Mouse (Mus musculus) urinary bladder, postnatal 10 days (tissue): ENCODE results near the gene Taok3.

Experiments used
- DNase-seq: peaks from one replicate; pipeline ENCODE4 v3.0.0; 2022; ENCODE audit warnings: low spot score

The Taok3 gene

GRCm38 (mm10) chr5:117117716-117118115 lies 2.2 kb upstream of the Taok3 start:
- no peak for DNase-seq

DNA sequence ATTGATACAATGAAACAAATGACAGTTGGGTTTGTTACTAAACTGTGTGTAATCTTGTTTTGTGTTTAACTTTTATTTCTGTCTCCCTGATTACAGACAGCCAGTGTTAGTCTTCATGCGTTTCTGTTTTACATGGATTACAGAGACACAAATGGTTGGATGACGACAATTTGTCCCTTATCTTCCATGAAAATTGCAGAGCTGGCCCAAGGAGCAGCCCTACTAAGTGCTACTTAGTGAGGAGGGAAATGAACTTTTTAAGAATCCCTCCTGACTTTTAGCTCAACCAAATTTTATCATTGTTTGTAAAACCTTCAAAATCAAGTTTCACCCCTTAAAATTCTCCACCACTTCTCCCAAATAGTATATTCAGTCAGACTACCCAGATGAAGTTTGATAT lies 1.7 kb upstream of the Taok3 start:
- DNase-seq: no peak

DNA sequence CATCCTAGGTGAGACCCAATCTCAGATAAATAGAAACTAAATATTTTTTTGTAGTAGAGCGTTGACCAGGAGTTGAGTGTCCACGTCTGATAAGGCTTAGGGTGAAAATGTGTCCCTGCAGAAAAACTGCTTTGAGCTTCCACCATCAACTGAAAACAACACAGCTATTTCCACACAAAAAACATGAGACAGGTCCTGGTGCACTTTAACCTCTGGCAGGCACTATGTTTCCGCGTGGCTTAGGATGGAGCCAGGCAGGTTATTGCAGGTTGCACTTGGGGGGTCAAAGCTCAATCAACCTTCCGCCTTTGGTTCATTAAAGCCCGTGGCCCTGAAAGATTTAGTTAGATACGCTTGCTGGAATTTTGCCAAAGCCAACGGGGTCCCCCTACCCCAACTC lies 1.1 kb upstream of the Taok3 start:
- DNase-seq: no peak

DNA sequence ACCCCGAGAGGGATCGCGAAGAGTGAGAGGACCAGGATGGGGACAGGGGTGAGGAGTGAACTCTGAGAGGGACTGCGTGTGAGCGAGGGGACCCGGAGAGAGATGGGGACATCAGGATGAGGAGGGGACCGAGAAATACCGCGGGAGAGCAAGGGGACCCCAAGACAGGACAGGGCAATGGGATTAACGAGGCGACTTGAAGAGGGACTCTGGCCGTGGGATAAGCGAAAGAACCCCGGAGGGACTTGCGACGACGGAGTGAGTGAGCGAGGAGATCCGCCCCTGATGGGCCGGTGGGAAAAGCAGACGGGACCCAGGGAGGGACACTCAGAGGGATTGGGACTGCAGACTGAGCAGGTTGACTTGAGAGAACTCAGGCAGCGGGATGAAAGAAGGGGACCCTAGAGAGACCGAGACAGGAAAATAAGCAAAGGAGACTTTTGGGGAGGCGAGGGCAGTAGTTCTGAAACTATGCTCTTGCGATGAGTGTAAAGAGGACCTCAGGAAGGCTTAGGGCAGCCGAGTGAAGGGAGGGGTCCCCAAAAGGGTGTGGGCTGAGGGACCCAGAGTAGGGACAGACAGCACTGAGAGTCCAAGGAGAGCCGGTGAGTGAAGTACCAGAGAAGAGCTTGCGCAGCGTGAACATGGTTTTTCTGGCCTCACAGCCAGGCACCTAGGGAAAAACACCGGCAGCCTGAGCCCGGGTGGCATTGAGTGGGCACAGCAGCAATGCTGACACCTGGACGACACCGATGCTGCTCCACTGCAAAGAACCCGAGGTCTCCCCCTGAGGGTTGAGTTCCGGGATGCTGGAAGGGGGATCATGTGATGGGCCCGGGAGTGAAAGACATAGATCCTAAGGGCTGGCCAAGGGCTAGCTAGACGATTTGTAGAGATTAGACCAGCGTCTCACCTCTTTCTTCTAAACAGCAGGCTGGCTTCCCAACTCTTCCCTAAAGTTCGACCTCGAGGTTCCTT lies 849 bp downstream of the Taok3 start:
- no peak for DNase-seq

GRCm38 (mm10) chr5:117121657-117122056 lies 1.7 kb downstream of the Taok3 start:
- no peak for DNase-seq

DNA sequence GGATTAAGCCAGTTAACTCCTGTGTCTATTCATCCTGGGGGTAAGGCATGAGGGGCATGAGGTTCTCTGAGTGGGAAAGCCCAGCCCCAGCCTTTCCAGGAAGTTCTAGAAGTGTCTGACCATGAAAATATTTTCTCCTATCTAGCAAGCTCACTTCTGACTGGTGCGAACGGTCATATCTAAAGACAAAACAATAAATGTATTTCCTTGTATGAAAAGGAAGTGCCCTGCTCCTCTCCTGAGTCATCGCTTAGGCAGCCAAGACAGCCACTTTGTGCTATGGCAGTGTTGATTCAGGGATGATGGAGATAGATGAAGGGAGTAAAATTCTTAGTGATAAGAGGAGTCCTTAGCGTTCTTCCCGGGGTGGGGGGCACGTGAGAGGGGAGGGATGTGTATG lies 3.2 kb downstream of the Taok3 start:
- DNase-seq: no peak

GRCm38 (mm10) chr5:117123840-117124239 lies 3.9 kb downstream of the Taok3 start:
- no peak for DNase-seq

DNA sequence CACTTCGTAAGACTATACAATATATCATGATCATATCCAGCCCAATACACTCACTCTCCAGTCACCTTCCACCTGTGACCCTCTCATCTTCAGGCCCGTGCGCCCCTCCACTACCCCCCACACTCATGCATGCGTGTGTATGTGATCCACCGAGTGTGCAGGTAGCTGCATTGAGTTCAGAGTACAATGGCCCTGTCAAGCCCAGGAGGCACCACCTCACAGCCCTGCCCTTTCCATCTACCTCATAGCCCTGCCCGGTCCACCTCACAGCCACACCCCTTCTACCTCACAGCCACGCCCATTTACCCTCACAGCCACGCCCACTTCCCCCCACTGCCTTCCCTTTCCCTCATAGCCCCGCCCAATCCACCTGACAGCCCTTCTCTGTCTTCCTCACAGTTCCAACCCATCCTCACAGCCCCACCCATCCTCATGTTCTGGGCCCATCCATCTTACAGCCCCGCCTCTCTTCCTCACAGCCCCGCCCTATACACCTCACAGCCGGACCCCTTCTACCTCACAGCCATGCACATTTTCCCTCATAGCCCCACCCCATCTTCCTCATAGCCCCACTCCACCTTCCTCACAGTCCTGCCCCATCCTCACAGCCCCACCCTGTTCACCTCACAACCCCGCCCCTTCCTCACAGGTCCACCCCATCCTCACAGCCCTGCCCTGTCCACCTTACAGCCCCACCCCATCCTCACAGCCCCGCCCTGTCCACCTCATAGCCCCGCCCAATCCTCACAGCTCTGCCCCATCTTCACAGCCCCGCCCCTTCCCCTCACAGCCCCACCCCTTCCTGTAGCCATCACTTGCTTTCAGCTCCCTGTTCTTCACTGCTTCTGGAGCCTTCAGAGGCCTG lies 5.8 kb downstream of the Taok3 start:
- DNase-seq: no peak

- no peak for DNase-seq
Observed at GRCm38 (mm10) chr5:117127051-117127450, 7.1 kb downstream of the Taok3 start.

- no peak for DNase-seq
Observed at GRCm38 (mm10) chr5:117130726-117131125, 10.8 kb downstream of the Taok3 start.

- no peak for DNase-seq
Observed at GRCm38 (mm10) chr5:117133446-117134065, 13.6 kb downstream of the Taok3 start.

- no peak for DNase-seq
Observed at GRCm38 (mm10) chr5:117134066-117134888, 14.3 kb downstream of the Taok3 start.

DNA sequence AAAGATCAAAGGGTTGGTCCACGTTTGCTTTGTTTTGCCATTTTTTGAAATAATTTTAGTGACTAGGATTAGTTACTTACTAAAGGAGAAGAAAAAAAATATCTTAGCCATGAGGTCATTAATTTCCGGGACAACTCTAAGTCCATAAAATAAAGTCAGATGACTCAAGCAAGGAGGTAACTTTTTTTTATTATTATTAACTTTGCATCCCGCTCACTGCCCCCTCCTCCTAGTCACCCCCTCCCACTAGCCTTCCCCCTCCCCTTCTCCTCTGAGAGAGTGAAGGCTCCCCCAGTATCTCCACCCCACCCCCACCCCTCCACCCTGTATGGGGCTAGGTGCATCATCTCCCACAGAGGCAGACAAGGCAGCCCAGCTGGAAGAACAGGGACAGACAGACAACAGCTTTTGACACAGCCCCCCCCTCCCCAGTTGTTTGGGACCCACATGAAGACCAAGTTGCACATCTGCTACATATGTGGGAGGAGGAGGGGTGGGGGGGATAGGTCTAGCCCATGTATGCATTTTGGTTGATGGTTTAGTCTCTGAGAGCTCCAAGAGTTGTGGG lies 15.0 kb downstream of the Taok3 start:
- DNase-seq: no peak

GRCm38 (mm10) chr5:117135869-117136268 lies 15.9 kb downstream of the Taok3 start:
- DNase-seq: no peak

DNA sequence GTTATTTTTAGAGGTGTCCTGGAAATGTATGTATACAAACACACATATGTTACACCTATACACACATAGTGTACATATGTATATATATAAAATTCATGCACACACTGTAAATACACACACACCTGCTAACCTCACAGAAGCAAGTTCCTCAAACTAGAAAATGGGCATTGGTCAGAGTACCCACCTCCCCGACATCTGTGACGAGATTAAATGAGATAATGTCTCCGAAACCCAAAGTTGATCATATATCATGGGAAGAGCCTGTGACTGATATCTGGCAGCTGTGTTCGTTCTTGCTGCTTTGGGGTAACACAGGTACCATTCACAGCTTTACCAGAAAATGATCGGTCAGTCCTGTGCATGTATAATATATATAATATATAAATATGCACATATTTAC lies 16.6 kb downstream of the Taok3 start:
- DNase-seq: no peak

DNA sequence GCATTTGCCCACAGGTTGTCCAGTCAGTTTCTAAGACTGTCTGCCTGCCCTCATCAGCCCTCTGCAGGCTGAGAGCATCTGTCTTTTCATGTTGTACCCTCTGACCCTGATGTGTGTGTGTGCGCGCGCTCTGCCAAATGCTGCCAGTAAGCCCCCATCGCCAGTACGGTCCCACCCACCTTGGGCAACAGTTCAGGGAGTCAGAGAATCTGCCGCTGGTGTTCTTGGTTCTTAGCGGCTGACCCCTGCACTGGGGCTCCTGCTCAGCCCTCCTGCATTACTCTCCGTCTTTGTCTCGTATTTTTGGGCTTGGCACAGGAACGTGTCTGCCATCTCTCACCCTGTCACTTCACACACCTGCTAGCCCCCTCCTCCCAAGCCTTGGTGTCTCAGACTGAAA lies 17.1 kb downstream of the Taok3 start:
- DNase-seq: no peak

GRCm38 (mm10) chr5:117137594-117137993 lies 17.7 kb downstream of the Taok3 start:
- DNase-seq: no peak

DNA sequence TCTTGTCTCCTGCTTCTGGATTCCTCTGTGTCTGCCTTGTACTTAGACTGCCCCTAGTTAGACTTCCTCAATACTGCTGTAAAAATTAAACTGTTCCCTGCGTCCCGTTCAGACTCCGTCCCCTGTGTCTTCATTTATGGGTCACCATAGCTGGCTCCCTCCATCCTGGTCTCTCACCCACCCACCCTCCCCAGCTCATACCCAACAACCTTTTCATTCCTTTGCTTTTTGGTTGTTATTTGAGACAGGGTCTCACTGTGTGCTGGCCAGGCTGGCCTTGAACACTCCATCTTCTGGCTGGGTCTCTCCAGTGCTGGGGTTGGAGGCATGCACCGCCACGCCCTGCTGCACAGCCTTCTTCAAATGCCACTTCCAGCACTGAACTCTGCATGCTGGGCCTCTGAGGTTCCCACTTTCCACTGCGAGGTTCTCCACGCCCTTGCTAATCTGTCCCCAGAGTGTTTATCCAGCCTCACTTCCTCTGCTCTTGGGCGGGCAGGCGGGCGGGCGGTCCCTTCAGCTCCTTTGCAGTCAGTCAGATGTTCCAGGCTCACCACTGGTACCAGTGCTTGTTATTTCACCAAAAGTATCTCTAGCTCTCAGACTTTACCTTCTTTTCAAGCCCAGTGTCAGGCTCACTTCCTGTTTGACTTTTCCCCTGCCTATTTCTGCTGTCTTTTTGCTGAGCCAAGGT lies 18.5 kb downstream of the Taok3 start:
- DNase-seq: no peak

DNA sequence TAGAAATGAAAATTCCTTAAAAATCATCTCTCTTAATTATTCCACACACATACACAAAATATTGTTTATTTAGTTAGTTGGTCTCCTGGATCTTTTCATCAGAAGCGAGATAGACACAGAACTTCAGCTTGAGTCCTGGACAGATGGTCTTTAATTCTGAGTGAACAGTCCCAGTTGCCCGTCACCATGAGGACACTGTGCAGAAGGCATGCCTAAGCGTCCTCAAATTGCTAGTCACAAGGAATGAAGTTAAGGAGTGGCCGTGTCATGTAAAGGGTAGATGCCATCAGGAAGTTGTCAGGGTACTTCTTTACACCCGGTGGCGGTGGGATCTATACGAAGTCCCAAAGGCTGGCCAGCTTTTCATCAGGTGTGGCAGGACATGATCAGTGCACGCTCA lies 19.9 kb downstream of the Taok3 start:
- no peak for DNase-seq

GRCm38 (mm10) chr5:117140374-117140773 lies 20.4 kb downstream of the Taok3 start:
- no peak for DNase-seq

DNA sequence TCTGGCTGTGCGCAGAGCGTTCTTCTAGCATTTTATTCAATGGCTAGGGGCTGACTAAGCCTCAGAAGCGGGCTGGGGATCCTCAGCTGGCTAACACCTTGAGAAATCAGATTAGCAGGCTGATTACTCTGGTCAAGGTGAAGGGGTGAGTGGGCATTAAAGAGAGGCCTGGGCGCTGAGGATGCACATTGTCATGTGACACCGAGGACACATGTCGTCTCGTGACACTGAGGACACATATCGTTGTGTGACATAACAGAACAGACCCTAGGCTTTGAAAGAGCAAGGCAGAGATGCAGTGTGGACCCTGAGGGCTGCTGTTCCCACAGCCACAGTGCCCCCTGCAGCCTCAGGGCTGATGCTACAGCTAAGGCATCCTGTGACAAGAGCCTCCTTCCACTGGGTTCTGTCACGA lies 23.8 kb downstream of the Taok3 start:
- DNase-seq: no peak
